Mouse (Mus musculus): ENCODE results near the gene Trpm8. TPM values are rescaled to one million over a fixed set of nuclear protein-coding genes. Genes with fewer than 3 reads are reported as not detected.

Gene Trpm8
- polyA plus RNA-seq, 1 experiment = 0.02 TPM

- Histone ChIP-seq H3K27ac (ENCODE audit: insufficient read depth, low read length) (no peak overlapping the region), H3K4me3 (ENCODE audit: insufficient read depth, low read length) (no peak overlapping the region), H3K4me1 (ENCODE audit: control insufficient read depth, insufficient read depth, low read length) (no peaks in the 10 kb centered on the region)
- no peak for TF ChIP-seq POLR2A (IDR thresholded peaks at IDR 0.05; ENCODE audit: extremely low read depth, insufficient read depth, low read length)
- TF ChIP-seq CTCF (IDR thresholded peaks at IDR 0.05; ENCODE audit: extremely low read depth, insufficient read depth, low read length) = no peak
Observed at GRCm38 (mm10) chr1:88286887-88287696, 9.6 kb downstream of the Trpm8 start.

DNA sequence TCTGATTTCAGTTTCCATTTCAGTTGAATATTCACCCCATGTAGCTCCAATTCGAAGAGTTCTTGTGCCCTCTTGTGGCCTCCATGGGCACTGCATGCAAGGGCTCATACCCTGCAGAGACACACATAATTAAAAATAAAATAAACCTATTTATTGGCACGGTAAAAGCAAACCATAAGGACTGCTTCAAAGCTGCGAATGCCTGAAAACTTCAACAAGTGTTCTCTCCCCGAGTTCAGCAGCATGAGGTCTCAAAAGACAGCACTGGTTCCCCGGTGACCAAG is 10.2 kb downstream of the Trpm8 start:
- Histone ChIP-seq H3K4me3 (ENCODE audit: insufficient read depth, low read length) (no peak overlapping the region), H3K4me1 (ENCODE audit: control insufficient read depth, insufficient read depth, low read length) (no peaks in the 10 kb centered on the region), H3K27ac (ENCODE audit: insufficient read depth, low read length) (no peak overlapping the region)
- TF ChIP-seq POLR2A (IDR thresholded peaks at IDR 0.05; ENCODE audit: extremely low read depth, insufficient read depth, low read length) = no peak
- TF ChIP-seq CTCF (IDR thresholded peaks at IDR 0.05; ENCODE audit: extremely low read depth, insufficient read depth, low read length) = peak; percentile 72

DNA sequence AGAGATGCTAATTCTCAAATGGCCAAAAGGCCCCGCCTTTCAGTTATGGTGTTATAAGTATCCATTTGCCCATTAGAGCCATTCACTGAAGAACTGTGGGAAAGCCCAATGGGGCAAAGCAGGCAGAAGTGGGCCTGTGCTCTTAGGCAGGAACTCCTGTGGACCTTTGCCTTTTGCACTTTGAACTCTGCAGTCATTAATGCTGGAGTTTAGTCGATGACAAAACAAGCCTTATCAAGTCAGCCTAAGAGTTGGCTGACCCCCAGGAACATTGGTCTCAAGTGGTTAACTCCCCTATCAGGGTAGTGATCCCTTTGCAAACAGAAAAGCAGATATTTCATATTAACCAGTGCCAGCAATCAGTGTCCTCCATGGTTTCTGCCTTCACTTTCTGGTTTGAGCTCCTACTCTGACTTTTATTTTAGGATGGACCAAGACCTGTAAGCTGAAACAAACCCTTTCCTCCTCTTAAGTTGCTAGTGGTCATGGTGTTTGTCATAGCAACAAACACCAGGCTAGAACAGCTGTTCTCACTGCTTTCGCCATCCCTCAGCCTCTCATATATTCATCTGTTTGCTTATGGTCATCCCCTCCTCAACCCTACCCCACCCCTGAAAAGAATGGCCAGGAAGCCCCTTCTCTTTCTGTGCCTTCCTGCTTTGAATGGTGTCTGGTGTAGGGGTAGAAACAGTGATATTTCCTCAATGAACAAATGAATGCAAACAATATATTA is 10.8 kb downstream of the Trpm8 start:
- H3K4me1 ChIP-seq (ENCODE audit: control insufficient read depth, insufficient read depth, low read length) = no peaks in the 10 kb centered on the region
- TF ChIP-seq CTCF (IDR thresholded peaks at IDR 0.05; ENCODE audit: extremely low read depth, insufficient read depth, low read length) = no peak
- TF ChIP-seq POLR2A (IDR thresholded peaks at IDR 0.05; ENCODE audit: extremely low read depth, insufficient read depth, low read length) = no peak
- H3K27ac ChIP-seq (ENCODE audit: insufficient read depth, low read length) = no peak overlapping the region
- no peak overlapping the region for H3K4me3 ChIP-seq (ENCODE audit: insufficient read depth, low read length)

GRCm38 (mm10) chr1:88288789-88289127 is 11.3 kb downstream of the Trpm8 start:
- Histone ChIP-seq H3K4me1 (ENCODE audit: control insufficient read depth, insufficient read depth, low read length) (no peaks in the 10 kb centered on the region), H3K4me3 (ENCODE audit: insufficient read depth, low read length) (no peak overlapping the region), H3K27ac (ENCODE audit: insufficient read depth, low read length) (no peak overlapping the region)
- TF ChIP-seq POLR2A (IDR thresholded peaks at IDR 0.05; ENCODE audit: extremely low read depth, insufficient read depth, low read length) = no peak
- TF ChIP-seq CTCF (IDR thresholded peaks at IDR 0.05; ENCODE audit: extremely low read depth, insufficient read depth, low read length) = no peak

DNA sequence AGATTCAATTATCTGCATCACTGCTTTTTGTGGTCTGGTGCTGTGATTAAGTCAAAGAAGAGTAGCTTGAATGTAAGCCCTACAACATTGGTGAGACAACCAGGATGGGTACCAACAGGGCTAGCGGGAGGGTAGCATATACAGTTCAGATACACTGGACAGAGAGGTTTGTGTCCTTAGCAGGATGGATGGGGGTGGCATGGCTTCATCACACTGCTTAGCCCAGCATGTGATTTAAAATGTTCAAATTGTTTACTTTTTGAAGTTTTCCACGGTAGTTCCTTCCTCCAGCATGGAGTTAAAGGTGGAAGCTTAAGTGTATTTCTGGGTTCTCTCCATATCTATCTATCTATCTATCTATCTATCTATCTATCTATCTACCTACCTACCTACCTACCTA is 11.7 kb downstream of the Trpm8 start:
- no peak overlapping the region for H3K4me3 ChIP-seq (ENCODE audit: insufficient read depth, low read length)
- H3K27ac ChIP-seq (ENCODE audit: insufficient read depth, low read length) = no peak overlapping the region
- no peaks in the 10 kb centered on the region for H3K4me1 ChIP-seq (ENCODE audit: control insufficient read depth, insufficient read depth, low read length)
- no peak for TF ChIP-seq CTCF (IDR thresholded peaks at IDR 0.05; ENCODE audit: extremely low read depth, insufficient read depth, low read length)
- no peak for TF ChIP-seq POLR2A (IDR thresholded peaks at IDR 0.05; ENCODE audit: extremely low read depth, insufficient read depth, low read length)

GRCm38 (mm10) chr1:88289917-88290316 is 12.5 kb downstream of the Trpm8 start:
- TF ChIP-seq CTCF (IDR thresholded peaks at IDR 0.05; ENCODE audit: extremely low read depth, insufficient read depth, low read length) = peak; percentile 52
- TF ChIP-seq POLR2A (IDR thresholded peaks at IDR 0.05; ENCODE audit: extremely low read depth, insufficient read depth, low read length) = no peak
- Histone ChIP-seq H3K4me1 (ENCODE audit: control insufficient read depth, insufficient read depth, low read length) (no peaks in the 10 kb centered on the region), H3K27ac (ENCODE audit: insufficient read depth, low read length) (no peak overlapping the region), H3K4me3 (ENCODE audit: insufficient read depth, low read length) (no peak overlapping the region)

- Histone ChIP-seq H3K27ac (ENCODE audit: insufficient read depth, low read length) (no peak overlapping the region), H3K4me3 (ENCODE audit: insufficient read depth, low read length) (no peak overlapping the region), H3K4me1 (ENCODE audit: control insufficient read depth, insufficient read depth, low read length) (no peaks in the 10 kb centered on the region)
- no peak for TF ChIP-seq CTCF (IDR thresholded peaks at IDR 0.05; ENCODE audit: extremely low read depth, insufficient read depth, low read length)
Observed at GRCm38 (mm10) chr1:88290511-88290910, 13.1 kb downstream of the Trpm8 start.

GRCm38 (mm10) chr1:88291409-88292005 is 14.0 kb downstream of the Trpm8 start:
- Histone ChIP-seq H3K4me1 (ENCODE audit: control insufficient read depth, insufficient read depth, low read length) (no peaks in the 10 kb centered on the region), H3K4me3 (ENCODE audit: insufficient read depth, low read length) (no peak overlapping the region), H3K27ac (ENCODE audit: insufficient read depth, low read length) (no peak overlapping the region)
- TF ChIP-seq CTCF (IDR thresholded peaks at IDR 0.05; ENCODE audit: extremely low read depth, insufficient read depth, low read length) (no peak), POLR2A (IDR thresholded peaks at IDR 0.05; ENCODE audit: extremely low read depth, insufficient read depth, low read length) (no peak)

DNA sequence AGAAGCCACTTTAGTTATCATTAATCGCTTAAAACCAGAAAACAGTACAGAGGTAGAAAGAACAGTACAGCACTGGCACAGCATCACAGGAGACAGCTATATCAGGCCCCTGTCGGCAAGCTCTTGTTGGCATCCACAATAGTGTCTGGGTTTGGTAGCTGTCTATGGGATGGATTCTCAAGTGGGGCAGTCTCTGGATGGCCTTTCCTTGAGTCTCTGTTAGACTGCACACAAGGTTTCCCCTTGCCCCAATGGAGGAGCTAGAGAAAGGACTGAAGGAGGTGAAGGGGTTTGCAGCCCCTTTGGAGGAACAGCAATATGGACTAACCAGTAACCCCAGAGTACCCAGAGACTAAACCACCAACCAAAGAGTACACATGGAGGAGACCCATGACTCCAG is 14.6 kb downstream of the Trpm8 start:
- Histone ChIP-seq H3K27ac (ENCODE audit: insufficient read depth, low read length) (no peak overlapping the region), H3K4me3 (ENCODE audit: insufficient read depth, low read length) (no peak overlapping the region), H3K4me1 (ENCODE audit: control insufficient read depth, insufficient read depth, low read length) (no peaks in the 10 kb centered on the region)
- no peak for TF ChIP-seq POLR2A (IDR thresholded peaks at IDR 0.05; ENCODE audit: extremely low read depth, insufficient read depth, low read length)
- no peak for TF ChIP-seq CTCF (IDR thresholded peaks at IDR 0.05; ENCODE audit: extremely low read depth, insufficient read depth, low read length)

DNA sequence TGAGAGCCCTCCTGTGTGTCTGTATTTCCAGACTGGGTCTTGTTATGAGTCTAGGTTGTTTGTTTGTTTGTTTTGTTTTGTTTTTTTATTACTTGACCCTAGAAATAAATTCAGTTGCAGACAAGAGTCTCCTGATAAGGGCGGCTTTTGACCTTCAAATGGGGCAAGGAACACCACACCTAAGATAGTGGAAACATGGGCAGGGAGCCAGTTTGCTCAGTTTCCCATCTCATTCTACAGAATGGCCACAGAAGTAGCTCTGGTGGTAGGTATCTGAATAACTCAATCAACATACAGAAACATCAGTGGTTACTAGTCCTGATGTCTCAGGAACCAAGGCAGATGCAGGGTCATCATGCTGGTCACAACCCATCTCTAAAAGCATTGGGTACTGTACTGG is 17.2 kb downstream of the Trpm8 start:
- no peak for TF ChIP-seq POLR2A (IDR thresholded peaks at IDR 0.05; ENCODE audit: extremely low read depth, insufficient read depth, low read length)
- no peak for TF ChIP-seq CTCF (IDR thresholded peaks at IDR 0.05; ENCODE audit: extremely low read depth, insufficient read depth, low read length)
- H3K4me3 ChIP-seq (ENCODE audit: insufficient read depth, low read length) = no peak overlapping the region
- no peaks in the 10 kb centered on the region for H3K4me1 ChIP-seq (ENCODE audit: control insufficient read depth, insufficient read depth, low read length)
- no peak overlapping the region for H3K27ac ChIP-seq (ENCODE audit: insufficient read depth, low read length)
